Mouse (Mus musculus) ES-E14 (cell line): Measurements from ENCODE around the gene Foxl1. TPM values are rescaled to one million over a fixed set of nuclear protein-coding genes. Genes with fewer than 3 reads are reported as not detected.

ENCODE experiments used
- DNase-seq: peaks from one replicate; pipeline ENCODE4 v3.0.0-alpha.2; 2013; ENCODE audit warnings: low read depth, low spot score
- H3K27ac ChIP-seq: 2 replicates; pipeline ENCODE4 v1.5.1; 2012; ENCODE audit warnings: low read depth, mild to moderate bottlenecking, low read length, moderate library complexity, mixed read lengths; ENCODE audit not compliant: poor library complexity, insufficient read depth, severe bottlenecking
- H3K36me3 ChIP-seq: 2 replicates; pipeline ENCODE4 v1.6.1; 2012; ENCODE audit warnings: mild to moderate bottlenecking, low read length, moderate library complexity, mixed read lengths; ENCODE audit not compliant: control insufficient read depth, poor library complexity, insufficient read depth, severe bottlenecking
- H3K4me1 ChIP-seq, 2 experiments: fragments of 150-350 bp in 1 of 2; sonication (generic) in 1 of 2; 2 replicates each; pipeline ENCODE4 v1.6.1; 2012; ENCODE audit warnings: low read length in 2 of 2, mild to moderate bottlenecking in 1 of 2, mixed read lengths in 1 of 2; ENCODE audit not compliant: control insufficient read depth in 2 of 2, insufficient read depth in 2 of 2, poor library complexity in 1 of 2
- H3K4me3 ChIP-seq, 2 experiments: fragments of 150-350 bp in 1 of 2; sonication (generic) in 1 of 2; 2 replicates each; pipeline ENCODE4 v1.5.1; 2012; ENCODE audit warnings: low read length in 2 of 2, low read depth in 1 of 2, mild to moderate bottlenecking in 1 of 2, mixed read lengths in 1 of 2; ENCODE audit not compliant: insufficient read depth in 1 of 2, poor library complexity in 1 of 2, severe bottlenecking in 1 of 2
- H3K9ac ChIP-seq: 2 replicates; pipeline ENCODE4 v1.6.1; 2012; ENCODE audit warnings: low read depth, mild to moderate bottlenecking, low read length, mixed read lengths; ENCODE audit not compliant: poor library complexity, insufficient read depth, severe bottlenecking
- H3K9me3 ChIP-seq: fragments of 150-350 bp; sonication (generic); 2 replicates; pipeline ENCODE4 v1.6.1; 2012; ENCODE audit warnings: low read depth, mild to moderate bottlenecking, low read length; ENCODE audit not compliant: control insufficient read depth, insufficient read depth
- CHD2 ChIP-seq: IDR thresholded peaks from 2 replicates; pipeline ENCODE4 v1.6.1; 2014; ENCODE audit warnings: mild to moderate bottlenecking, low read depth, low read length, inconsistent platforms
- HCFC1 ChIP-seq: IDR thresholded peaks from 2 replicates; pipeline ENCODE4 v1.6.1; 2012; ENCODE audit warnings: low read length, inconsistent platforms, borderline replicate concordance; ENCODE audit not compliant: insufficient read depth
- MAFK ChIP-seq: IDR thresholded peaks from 2 replicates; pipeline ENCODE4 v1.6.1; 2014; ENCODE audit warnings: mild to moderate bottlenecking, low read depth, low read length, inconsistent platforms; ENCODE audit not compliant: insufficient read depth
- ZC3H11A ChIP-seq: IDR thresholded peaks from 2 replicates; pipeline ENCODE4 v1.6.1; 2012; ENCODE audit warnings: low read depth, mild to moderate bottlenecking, inconsistent platforms, low read length, borderline replicate concordance
- ZNF384 ChIP-seq: IDR thresholded peaks from 2 replicates; pipeline ENCODE4 v1.6.1; 2012; ENCODE audit warnings: low read depth, low read length, inconsistent platforms
- in situ Hi-C, 2 experiments: fragments of 600-800 bp; cut with MboI; formaldehyde crosslinking; loops; one replicate each; pipeline ENCODE4 v1.15.1; 2025; ENCODE audit warnings: low sequenced_read_pairs in 2 of 2, inconsistent platforms in 1 of 2; ENCODE audit not compliant: unreplicated experiment in 2 of 2
- total RNA-seq: library from RNA; depleted of rRNA; stranded (reverse); fragments of 300-350 nt; gene quantifications from 2 replicates; pipeline ENCODE4 v1.2.3, GENCODE M21; 2012

Foxl1 gene
- total RNA-seq, 1 experiment = 0.09 TPM

GRCm38 (mm10) chr8:121120456-121121419 is 7.0 kb upstream of the Foxl1 start:
- H3K4me1 ChIP-seq = peaks cover 0 to 3% of the 10 kb centered on the region in 2 experiments; a peak in 1 of 4 replicates
- in situ Hi-C loops = no loop called here
- H3K36me3 ChIP-seq = no peaks in the 10 kb centered on the region
- no peaks in the 10 kb centered on the region for H3K9me3 ChIP-seq
- H3K9ac ChIP-seq = no peak overlapping the region
- no peak overlapping the region for H3K27ac ChIP-seq
- no peak overlapping the region for H3K4me3 ChIP-seq
- DNase-seq = no peak
- TF ChIP-seq MAFK (no peak), HCFC1 (no peak), ZC3H11A (no peak), CHD2 (no peak)

DNA sequence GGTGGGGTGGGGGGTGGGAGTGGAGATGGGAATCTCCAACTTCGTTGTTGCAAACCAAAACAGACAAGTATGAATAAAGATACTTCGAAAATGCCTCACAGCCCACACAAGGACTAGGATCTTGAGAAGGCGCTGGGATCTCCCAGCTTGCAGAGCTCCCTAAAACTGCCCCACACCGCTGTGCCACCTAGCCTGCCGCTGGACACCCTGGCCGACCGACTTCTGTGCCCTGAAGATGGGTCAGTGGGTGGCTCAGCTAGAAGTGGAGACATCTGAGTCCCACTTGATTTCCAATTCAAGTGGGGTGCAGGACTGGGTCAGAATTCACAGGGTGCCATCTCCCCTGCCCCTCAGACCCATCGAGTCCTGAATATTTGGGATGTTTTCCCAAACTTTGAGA is 6.0 kb upstream of the Foxl1 start:
- no peak for TF ChIP-seq ZNF384
- no peak for TF ChIP-seq MAFK
- TF ChIP-seq CHD2 = no peak
- no peak for TF ChIP-seq ZC3H11A
- no peak for TF ChIP-seq HCFC1
- no peaks in the 10 kb centered on the region for H3K9me3 ChIP-seq
- H3K4me1 ChIP-seq = peaks cover 0 to 3% of the 10 kb centered on the region in 2 experiments; a peak in 1 of 4 replicates
- in situ Hi-C loops = no loop called here
- H3K27ac ChIP-seq = no peak overlapping the region
- DNase-seq = no peak
- H3K9ac ChIP-seq = no peak overlapping the region
- no peaks in the 10 kb centered on the region for H3K36me3 ChIP-seq
- no peak overlapping the region for H3K4me3 ChIP-seq

DNA sequence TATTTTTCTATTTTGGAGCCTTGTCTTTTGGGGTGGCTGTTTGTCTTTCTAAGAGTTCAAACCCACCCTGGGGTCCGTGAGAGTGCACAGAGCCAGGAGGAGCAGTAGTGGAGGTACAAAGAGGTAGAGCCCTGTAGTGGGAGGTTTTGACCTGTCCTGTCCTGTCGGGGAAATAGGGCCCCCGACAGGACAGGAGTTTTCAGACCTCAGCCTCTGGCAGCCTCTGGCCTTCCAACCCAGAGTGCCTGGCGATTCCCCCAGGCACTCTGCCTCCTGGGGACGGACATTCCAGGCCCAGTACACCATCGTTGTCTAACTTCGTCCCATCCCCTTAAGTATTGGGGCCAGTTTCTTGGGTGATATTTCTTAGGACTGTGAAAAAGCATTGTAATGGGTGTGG is 5.4 kb upstream of the Foxl1 start:
- Histone ChIP-seq H3K4me3 (no peak overlapping the region), H3K9me3 (no peaks in the 10 kb centered on the region), H3K4me1 (peaks cover 0 to 3% of the 10 kb centered on the region in 2 experiments; a peak in 1 of 4 replicates), H3K36me3 (no peaks in the 10 kb centered on the region), H3K9ac (no peak overlapping the region), H3K27ac (no peak overlapping the region)
- in situ Hi-C loops = no loop called here
- no peak for DNase-seq
- TF ChIP-seq ZC3H11A (no peak), MAFK (no peak), ZNF384 (no peak), HCFC1 (no peak), CHD2 (no peak)

DNA sequence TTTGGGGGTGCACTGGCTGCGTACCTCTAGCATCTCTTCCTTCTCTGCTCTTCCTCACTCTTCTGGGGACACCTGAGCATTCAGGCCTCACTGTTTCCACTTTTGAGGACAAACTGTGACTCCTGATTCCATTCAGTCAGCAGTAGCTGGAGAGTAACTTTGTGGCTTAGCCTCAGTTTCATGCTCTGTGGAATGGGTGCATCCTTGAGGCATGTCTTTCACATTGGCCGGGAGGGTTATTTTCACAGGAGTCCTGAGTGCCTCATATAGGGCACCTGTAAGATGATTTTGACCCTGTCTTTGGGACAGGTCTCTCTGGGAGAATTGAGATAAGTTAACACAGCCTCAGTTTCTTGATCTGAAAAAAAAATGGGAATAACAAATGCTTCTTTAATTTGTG is 4.6 kb upstream of the Foxl1 start:
- Histone ChIP-seq H3K4me1 (peaks cover 0 to 3% of the 10 kb centered on the region in 2 experiments; a peak in 1 of 4 replicates), H3K4me3 (no peak overlapping the region), H3K27ac (no peak overlapping the region), H3K36me3 (no peaks in the 10 kb centered on the region), H3K9ac (no peak overlapping the region), H3K9me3 (no peaks in the 10 kb centered on the region)
- in situ Hi-C loops = no loop called here
- DNase-seq = no peak
- TF ChIP-seq ZC3H11A (no peak), CHD2 (no peak), ZNF384 (no peak), MAFK (no peak), HCFC1 (no peak)
